Mouse (Mus musculus) liver, adult 2 months (tissue): ENCODE data around the gene Rsph14. TPM values are rescaled to one million over a fixed set of nuclear protein-coding genes. Genes with fewer than 3 reads are reported as not detected.

ENCODE experiments used
- DNase-seq: peaks from one replicate; pipeline ENCODE4 v3.0.0-alpha.2; 2011; ENCODE audit warnings: low read depth, low spot score; ENCODE audit errors: extremely low read depth
- H3K27ac ChIP-seq: fragments of 200-500 bp; replicated peaks from 2 replicates; pipeline ENCODE4 v1.5.1; 2012; ENCODE audit warnings: low read depth, mild to moderate bottlenecking, control low read depth, inconsistent platforms, low read length; ENCODE audit not compliant: insufficient read depth
- H3K27me3 ChIP-seq: fragments of 200-500 bp; 2 replicates; pipeline ENCODE4 v1.6.1; 2012; ENCODE audit warnings: mild to moderate bottlenecking, moderate library complexity, low read length, inconsistent platforms; ENCODE audit not compliant: control insufficient read depth, insufficient read depth
- H3K36me3 ChIP-seq: fragments of 200-500 bp; 2 replicates; pipeline ENCODE4 v1.6.1; 2012; ENCODE audit warnings: low read length, inconsistent platforms; ENCODE audit not compliant: control insufficient read depth, insufficient read depth
- H3K4me1 ChIP-seq: fragments of 200-500 bp; 2 replicates; pipeline ENCODE4 v1.6.1; 2011; ENCODE audit warnings: low read length; ENCODE audit not compliant: control insufficient read depth, insufficient read depth
- H3K4me3 ChIP-seq: fragments of 200-500 bp; 2 replicates; pipeline ENCODE4 v1.5.1; 2011; ENCODE audit warnings: low read depth, mild to moderate bottlenecking, control low read depth, low read length, moderate library complexity; ENCODE audit not compliant: insufficient read depth
- H3K79me2 ChIP-seq: fragments of 200-500 bp; 2 replicates; pipeline ENCODE4 v1.6.1; 2012; ENCODE audit warnings: inconsistent platforms, mild to moderate bottlenecking, low read length, moderate library complexity; ENCODE audit not compliant: control insufficient read depth, insufficient read depth
- H3K9ac ChIP-seq: fragments of 200-500 bp; 2 replicates; pipeline ENCODE4 v1.6.1; 2012; ENCODE audit warnings: low read depth, mild to moderate bottlenecking, control low read depth, inconsistent platforms, low read length
- CTCF ChIP-seq: fragments of 200-500 bp; IDR thresholded peaks from 2 replicates; pipeline ENCODE4 v1.5.1; 2011; ENCODE audit warnings: low read depth, low read length, control low read depth
- POLR2A ChIP-seq: fragments of 200-500 bp; IDR thresholded peaks from 2 replicates; pipeline ENCODE4 v1.6.1; 2011; ENCODE audit warnings: low read length, control low read depth; ENCODE audit not compliant: insufficient read depth; ENCODE audit errors: extremely low read depth
- WGBS: fragments of 180-500 bp; shearing (Covaris S2); methylation state at CpG from one replicate; pipeline ENCODE4 v1.1.7; 2018; 5-methylcytosine and 5-hydroxymethylcytosine counted together
- polyA plus RNA-seq: library from polyadenylated mRNA; depleted of rRNA; stranded (reverse); fragments of >200 nt; gene quantifications from 2 replicates; pipeline ENCODE4 v1.2.3, GENCODE M21; 2012
- total RNA-seq: library from RNA; depleted of rRNA; stranded (reverse); fragments of >200 nt; gene quantifications from 2 replicates; pipeline ENCODE4 v1.2.3, GENCODE M21; 2014

Gene Rsph14
- total and polyA plus RNA-seq, 2 experiments, result not detected

DNA sequence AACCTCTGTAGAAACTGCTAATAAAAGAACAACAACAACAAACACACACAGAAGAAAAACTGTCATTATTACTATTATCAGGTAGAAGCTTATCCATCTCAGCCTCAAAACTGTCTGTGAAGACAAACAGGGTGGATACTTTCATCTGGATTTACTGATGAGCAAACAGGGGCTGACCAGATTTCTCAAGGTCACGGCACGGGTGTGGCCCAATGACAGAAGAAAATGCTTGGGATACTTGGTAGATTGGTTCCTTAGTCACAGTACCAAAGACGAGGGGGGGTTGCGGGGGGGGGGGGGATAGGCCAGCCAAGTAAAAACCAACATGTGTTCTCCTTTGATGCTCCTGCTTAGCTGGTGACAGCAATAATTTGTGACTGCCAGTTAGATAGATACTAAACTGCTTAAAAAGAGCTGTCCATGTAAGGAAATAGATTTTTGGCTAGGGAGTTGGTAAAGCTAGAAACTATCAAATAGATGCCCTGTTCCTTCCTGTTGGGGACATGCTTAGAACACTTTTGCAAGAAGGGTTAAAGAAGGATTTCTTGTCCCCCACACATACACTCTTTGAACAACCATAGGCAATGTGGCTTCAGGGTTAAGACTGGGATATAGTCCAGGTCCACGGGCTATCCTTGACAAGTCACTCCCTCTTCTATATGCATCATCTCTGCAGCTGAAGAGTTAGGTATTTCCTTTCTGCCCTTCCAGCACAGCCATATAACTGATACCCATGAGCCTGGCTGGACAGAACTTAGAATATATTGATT lies 856 bp downstream of the Rsph14 start:
- no peak overlapping the region for H3K4me3 ChIP-seq
- peaks cover 13% of the 10 kb centered on the region for H3K4me1 ChIP-seq
- TF ChIP-seq POLR2A, result no peak
- TF ChIP-seq CTCF, result no peak
- no peak overlapping the region for H3K27ac ChIP-seq
- WGBS, result 62% methylated on average over 5 of the region's 5 CpGs
- no peaks in the 10 kb centered on the region for H3K36me3 ChIP-seq
- H3K79me2 ChIP-seq, result no peaks in the 10 kb centered on the region
- no peak overlapping the region for H3K9ac ChIP-seq
- H3K27me3 ChIP-seq, result no peaks in the 10 kb centered on the region
- no peak for DNase-seq

DNA sequence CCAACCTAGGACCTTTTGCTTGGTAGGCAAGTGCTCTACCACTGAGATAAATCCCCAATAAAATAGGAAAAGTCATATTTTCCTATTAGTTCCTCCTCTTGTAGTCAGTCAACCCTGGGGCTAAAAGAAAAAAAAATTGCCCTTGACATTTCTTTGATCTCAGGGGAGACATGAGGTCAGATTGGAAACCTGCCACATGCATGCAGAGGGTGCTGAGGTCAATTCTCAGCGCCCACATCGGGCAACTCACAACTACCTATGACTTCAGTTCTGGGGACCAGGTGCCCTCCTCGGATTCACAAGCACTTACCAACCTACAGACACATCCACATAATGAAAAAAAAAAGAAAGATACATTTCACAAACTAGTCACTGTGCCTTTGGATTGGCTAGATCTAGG lies 2.2 kb downstream of the Rsph14 start:
- H3K4me3 ChIP-seq, result no peak overlapping the region
- H3K79me2 ChIP-seq, result no peaks in the 10 kb centered on the region
- H3K9ac ChIP-seq, result no peak overlapping the region
- DNase-seq, result no peak
- whole genome bisulfite sequencing, result 46% methylated on average over 3 of the region's 3 CpGs
- TF ChIP-seq POLR2A (no peak), CTCF (no peak)
- no peaks in the 10 kb centered on the region for H3K36me3 ChIP-seq
- no peak overlapping the region for H3K27ac ChIP-seq
- no peaks in the 10 kb centered on the region for H3K27me3 ChIP-seq
- peaks cover 13% of the 10 kb centered on the region for H3K4me1 ChIP-seq

DNA sequence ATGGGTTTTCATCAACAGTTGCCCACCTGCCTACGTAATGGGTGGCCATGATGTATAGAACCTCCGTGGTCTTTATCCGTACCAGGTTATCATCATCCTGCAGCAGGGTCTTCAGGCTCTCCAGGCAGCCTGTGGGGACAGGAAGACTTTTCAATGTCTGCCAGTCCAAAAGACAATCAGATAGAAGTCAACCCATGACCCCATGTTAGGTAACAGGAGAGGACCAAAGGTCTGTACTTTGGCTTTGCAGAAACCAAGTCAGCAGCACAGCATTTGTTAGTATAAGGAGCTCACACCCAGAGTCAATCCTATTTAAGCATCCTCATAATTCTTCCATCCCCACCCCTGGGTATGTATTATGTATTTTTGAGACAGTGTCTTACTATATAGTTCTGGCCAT lies 2.7 kb downstream of the Rsph14 start:
- H3K9ac ChIP-seq, result no peak overlapping the region
- TF ChIP-seq CTCF (no peak), POLR2A (no peak)
- peak overlapping the region; percentile 49 for H3K27ac ChIP-seq
- 92% methylated on average over 3 of the region's 3 CpGs for WGBS
- peaks cover 13% of the 10 kb centered on the region for H3K4me1 ChIP-seq
- H3K4me3 ChIP-seq, result no peak overlapping the region
- no peaks in the 10 kb centered on the region for H3K27me3 ChIP-seq
- H3K79me2 ChIP-seq, result no peaks in the 10 kb centered on the region
- peak; percentile 90 for DNase-seq
- no peaks in the 10 kb centered on the region for H3K36me3 ChIP-seq

DNA sequence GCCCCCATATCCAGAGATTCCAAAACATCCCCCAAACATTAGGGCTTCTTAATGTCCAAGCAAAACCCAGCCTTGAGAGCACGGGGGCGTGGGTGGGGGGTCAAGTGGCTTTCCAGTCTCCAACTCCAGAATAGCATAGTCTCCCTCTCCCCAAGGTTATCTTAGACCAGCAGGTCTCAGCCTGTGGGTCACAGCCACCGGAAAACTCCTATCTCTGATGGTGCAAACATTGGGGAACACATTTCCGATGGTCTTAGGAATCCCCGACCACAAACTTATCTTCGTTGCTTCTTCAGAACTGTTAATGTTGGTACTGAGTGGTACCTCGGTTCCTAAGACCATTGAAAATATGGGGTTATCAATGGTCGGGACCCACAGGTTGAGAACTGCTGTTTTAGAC lies 3.6 kb downstream of the Rsph14 start:
- no peak overlapping the region for H3K4me3 ChIP-seq
- H3K27ac ChIP-seq, result no peak overlapping the region
- H3K36me3 ChIP-seq, result no peaks in the 10 kb centered on the region
- no peak for DNase-seq
- no peaks in the 10 kb centered on the region for H3K27me3 ChIP-seq
- 83% methylated on average over 8 of the region's 8 CpGs for WGBS
- no peak overlapping the region for H3K9ac ChIP-seq
- peaks cover 11% of the 10 kb centered on the region for H3K4me1 ChIP-seq
- TF ChIP-seq CTCF, result no peak
- no peak for TF ChIP-seq POLR2A
- no peaks in the 10 kb centered on the region for H3K79me2 ChIP-seq

DNA sequence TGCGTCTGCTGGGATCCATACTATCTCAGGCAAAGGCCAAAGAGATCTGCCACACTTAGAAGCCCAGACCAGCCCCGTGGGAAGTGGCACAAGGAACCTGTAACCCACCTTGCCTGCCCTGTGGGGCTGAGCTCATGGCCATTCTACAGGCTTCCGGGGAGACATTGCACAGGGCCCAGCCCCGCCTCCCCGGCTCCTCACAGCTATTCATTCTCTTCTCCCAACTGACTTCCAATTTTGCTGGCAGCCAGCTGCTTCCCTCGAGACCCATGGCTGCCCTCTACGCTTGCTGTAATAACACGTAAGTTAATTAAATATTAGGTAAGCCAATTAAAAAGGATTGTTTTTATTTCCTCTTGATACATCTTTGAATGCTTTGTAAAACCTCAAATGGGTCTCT lies 5.9 kb downstream of the Rsph14 start:
- Histone ChIP-seq H3K79me2 (no peaks in the 10 kb centered on the region), H3K4me3 (no peak overlapping the region), H3K4me1 (peaks cover 6% of the 10 kb centered on the region), H3K36me3 (no peaks in the 10 kb centered on the region), H3K27ac (no peak overlapping the region), H3K27me3 (no peaks in the 10 kb centered on the region), H3K9ac (no peak overlapping the region)
- WGBS, result 79% methylated on average over 8 of the region's 8 CpGs
- no peak for DNase-seq
- TF ChIP-seq POLR2A, result no peak
- TF ChIP-seq CTCF, result no peak

DNA sequence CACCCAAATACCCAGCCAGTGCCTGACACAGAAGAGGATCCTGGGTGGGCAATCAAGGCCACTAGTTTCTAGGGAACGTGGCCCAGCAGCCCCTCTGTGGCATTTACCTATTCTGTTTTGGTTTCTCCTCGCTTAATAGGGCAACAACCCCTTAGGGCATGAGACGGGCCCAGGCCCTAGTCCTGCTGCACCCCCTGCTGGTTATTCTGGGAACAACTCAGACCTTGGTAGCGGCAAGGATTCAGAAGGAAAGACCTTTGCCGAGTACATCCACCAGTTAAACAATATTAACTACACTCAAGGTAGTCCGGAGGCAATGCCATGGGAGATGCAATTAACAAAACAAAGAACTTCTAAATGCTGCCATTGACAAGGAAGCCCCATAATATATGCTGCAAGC lies 11.2 kb downstream of the Rsph14 start:
- H3K27ac ChIP-seq, result no peak overlapping the region
- no peaks in the 10 kb centered on the region for H3K36me3 ChIP-seq
- TF ChIP-seq POLR2A, result no peak
- peak; percentile 90 for TF ChIP-seq CTCF
- peak; percentile 27 for DNase-seq
- H3K4me3 ChIP-seq, result no peak overlapping the region
- H3K79me2 ChIP-seq, result no peaks in the 10 kb centered on the region
- no peaks in the 10 kb centered on the region for H3K27me3 ChIP-seq
- H3K9ac ChIP-seq, result no peak overlapping the region
- WGBS, result 17% methylated on average over 6 of the region's 6 CpGs
- no peaks in the 10 kb centered on the region for H3K4me1 ChIP-seq
